In genomic region chr2:43902403-43902973, GRCm38 (mm10) we compare ENCODE assay signal across 8 mouse cellular contexts.
DNase-seq lines count a peak whose midpoint lies in the region; ATAC-seq lines count a peak whose summit lies in the region.

No protein-coding gene starts in this region.

- H3K36me3 ChIP-seq in hindbrain, embryonic 15.5 days = no peaks in the 10 kb centered on the region

- peak; percentile 87 for DNase-seq in NIH3T3 (ENCODE audit: low read depth)
- DNase-seq in cerebellum, adult 9-10 months = peak; percentile 75
- peak; percentile 57 to 78 for DNase-seq in frontal cortex, postnatal 14 days (ENCODE audit: low spot score in 2 of 2)
- DNase-seq in layer of hippocampus, postnatal 14 days (ENCODE audit: low spot score in 2 of 2) = peak; percentile 69 to 87
- DNase-seq in lung, postnatal 4 days = peak; percentile 71 to 80
- DNase-seq in right cerebral cortex, adult 2 months (ENCODE audit: low spot score in 2 of 2) = peak; percentile 80 to 84
- DNase-seq in urinary bladder, adult 2 months (ENCODE audit: low spot score) = peak; percentile 38

- no peak overlapping the region for H3K4me2 ChIP-seq in hindbrain, embryonic 15.5 days

- H3K4me3 ChIP-seq in hindbrain, embryonic 15.5 days = no peak overlapping the region

- no peaks in the 10 kb centered on the region for H3K27me3 ChIP-seq in hindbrain, embryonic 15.5 days

- H3K9ac ChIP-seq in hindbrain, embryonic 15.5 days = no peak overlapping the region

- H3K9me3 ChIP-seq in hindbrain, embryonic 15.5 days = no peaks in the 10 kb centered on the region

- no peak overlapping the region for H3K27ac ChIP-seq in hindbrain, embryonic 15.5 days (replicated peaks)

- peak; percentile 90 for ATAC-seq in hindbrain, embryonic 15.5 days (ENCODE audit: low FRiP score, low read depth)

- 27% methylated on average over 7 of the region's 7 CpGs for WGBS in hindbrain, embryonic 15.5 days

- H3K4me1 ChIP-seq in hindbrain, embryonic 15.5 days (replicated peaks) = no peaks in the 10 kb centered on the region
